Mouse (Mus musculus) lung, embryonic 14.5 days (tissue): ENCODE results near the gene Ddx27. TPM values are rescaled to one million over a fixed set of nuclear protein-coding genes. Genes with fewer than 3 reads are reported as not detected.
A peak's percentile ranks its signal among the peaks of the same experiment; 100 is the strongest.

Source experiments
- ATAC-seq: fragments of 200-750 bp; cut with Nextera tagmentation; 2 replicates; pipeline ENCODE4 v1.8.0; 2017; ENCODE audit warnings: mild to moderate bottlenecking, moderate TSS enrichment, moderate library complexity; ENCODE audit not compliant: insufficient read depth
- DNase-seq: peaks from one replicate; pipeline ENCODE4 v3.0.0-alpha.2; 2015
- H3K27ac ChIP-seq: fragments of 300-500 bp; sonication (generic); 2 replicates; pipeline ENCODE4 v1.5.1; 2014; ENCODE audit warnings: low read depth, mild to moderate bottlenecking, moderate library complexity
- H3K27me3 ChIP-seq: fragments of 300-500 bp; sonication (generic); 2 replicates; pipeline ENCODE4 v1.6.1; 2014; ENCODE audit warnings: low read length, control low read depth; ENCODE audit not compliant: insufficient read depth
- H3K36me3 ChIP-seq: fragments of 300-500 bp; sonication (generic); 2 replicates; pipeline ENCODE4 v1.6.1; 2014; ENCODE audit warnings: control low read depth; ENCODE audit not compliant: insufficient read depth
- H3K4me1 ChIP-seq: fragments of 300-500 bp; sonication (generic); 2 replicates; pipeline ENCODE4 v1.6.1; 2014; ENCODE audit warnings: antibody characterized with exemption, control low read depth; ENCODE audit not compliant: insufficient read depth
- H3K4me2 ChIP-seq: fragments of 300-500 bp; sonication (generic); 2 replicates; pipeline ENCODE4 v1.6.1; 2014; ENCODE audit warnings: mild to moderate bottlenecking
- H3K4me3 ChIP-seq: fragments of 300-500 bp; sonication (generic); 2 replicates; pipeline ENCODE4 v1.5.1; 2014; ENCODE audit warnings: low read depth, low read length
- H3K9ac ChIP-seq: fragments of 300-500 bp; sonication (generic); 2 replicates; pipeline ENCODE4 v1.6.1; 2014
- H3K9me3 ChIP-seq: fragments of 300-500 bp; sonication (generic); 2 replicates; pipeline ENCODE4 v1.6.1; 2016; ENCODE audit warnings: low read depth, low read length, control low read depth
- CTCF ChIP-seq: IDR thresholded peaks from 2 replicates; pipeline ENCODE4 v1.5.1; 2016; ENCODE audit warnings: antibody characterized with exemption, low read depth
- WGBS: fragments of 180-500 bp; shearing (Covaris S2); extraction: QIAGEN DNeasy Blood & Tissue Kit; methylation state at CpG from one replicate; pipeline ENCODE4 v1.1.7; 2014; 5-methylcytosine and 5-hydroxymethylcytosine counted together
- polyA plus RNA-seq: library from polyadenylated mRNA; unstranded; fragments of >200 nt; fragmentation: Nextera tagmentation; extraction: Ambion mirVana; gene quantifications from 2 replicates; pipeline ENCODE4 v1.2.1, GENCODE M21; 2014

Ddx27 gene
- polyA plus RNA-seq, 1 experiment from 2014 or later: 52.6 TPM

DNA sequence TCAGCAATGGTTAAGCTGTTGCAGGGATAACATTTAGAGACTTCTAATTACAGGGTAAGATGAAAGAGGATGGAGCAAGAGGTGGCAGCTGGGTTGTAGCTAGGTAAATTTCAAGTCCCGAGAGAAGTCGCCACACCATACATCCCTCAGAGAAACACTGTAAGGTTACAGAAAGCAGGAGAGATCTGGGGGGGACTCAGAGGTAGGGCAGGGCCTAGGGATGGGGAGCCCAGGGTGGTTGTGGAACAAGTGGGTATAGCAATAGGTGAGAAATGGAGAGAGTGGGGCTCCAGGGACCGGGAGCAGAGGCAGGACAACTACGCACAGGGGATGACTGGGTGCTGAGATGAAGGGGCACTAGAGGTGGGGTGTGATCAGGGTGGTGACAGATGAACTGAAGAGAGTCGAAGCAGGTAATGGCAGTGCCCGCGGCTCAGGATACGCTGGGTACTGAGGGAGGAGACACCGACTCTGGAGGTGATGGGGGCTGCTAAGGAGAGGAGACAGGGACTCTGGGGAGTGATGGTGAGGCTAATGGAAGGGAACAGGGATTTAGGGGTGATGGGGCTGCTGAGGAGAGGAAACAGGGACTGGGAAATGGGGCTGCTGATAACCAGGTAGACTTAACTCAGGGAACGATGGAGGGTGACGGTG, 46.5 kb downstream of the Ddx27 start:
- ATAC-seq (no peak), DNase-seq (no peak)
- no peak overlapping the region for H3K27ac ChIP-seq

DNA sequence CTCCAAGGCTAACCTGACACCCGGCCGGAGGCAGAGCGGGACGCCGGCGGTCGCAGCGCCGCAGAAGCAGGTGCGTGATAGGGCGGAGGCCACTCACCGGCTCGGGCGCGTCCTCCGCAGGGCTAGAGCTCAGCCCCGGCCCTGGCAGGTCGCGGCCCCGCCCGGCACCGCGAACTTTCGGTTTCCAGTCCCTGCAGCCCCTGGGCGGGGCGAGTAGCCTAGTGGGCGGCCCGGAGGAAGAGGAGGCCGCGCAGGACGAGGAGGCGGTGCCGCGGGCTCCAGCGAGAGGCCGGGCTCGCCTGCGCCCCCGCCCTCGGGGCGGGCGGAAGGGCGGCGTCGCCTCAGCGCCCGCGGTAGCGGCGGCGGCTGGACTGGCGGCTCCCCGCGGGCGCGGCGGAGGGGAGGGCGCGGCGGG, 47.5 kb downstream of the Ddx27 start:
- no peaks in the 10 kb centered on the region for H3K27me3 ChIP-seq
- H3K36me3 ChIP-seq: peaks cover 37% of the 10 kb centered on the region
- peak overlapping the region; percentile 84 for H3K4me3 ChIP-seq
- H3K4me2 ChIP-seq: peak overlapping the region; percentile 83
- H3K9me3 ChIP-seq: no peaks in the 10 kb centered on the region
- H3K4me1 ChIP-seq: 0 out of 2 replicates have a peak, but pooled peaks cover 4% of the 10 kb centered on the region
- DNase-seq (peak; percentile 97), ATAC-seq (peak; percentile 92)
- under 1% methylated on average over 52 of the region's 60 CpGs for WGBS
- no peak for TF ChIP-seq CTCF
- H3K27ac ChIP-seq: peak overlapping the region; percentile 96
- H3K9ac ChIP-seq: peak overlapping the region; percentile 96

More for the DNA sequence above, 46.5 kb downstream of the Ddx27 start:
- WGBS: 18% methylated on average over 11 of the region's 11 CpGs
- H3K27me3 ChIP-seq: no peaks in the 10 kb centered on the region
- H3K4me1 ChIP-seq: 0 out of 2 replicates have a peak, but pooled peaks cover 4% of the 10 kb centered on the region
- H3K36me3 ChIP-seq: peaks cover 44% of the 10 kb centered on the region
- H3K4me2 ChIP-seq: peak overlapping the region; percentile 83
- no peaks in the 10 kb centered on the region for H3K9me3 ChIP-seq
- peak overlapping the region; percentile 84 for H3K4me3 ChIP-seq
- TF ChIP-seq CTCF: no peak
- H3K9ac ChIP-seq: peak overlapping the region; percentile 96

DNA sequence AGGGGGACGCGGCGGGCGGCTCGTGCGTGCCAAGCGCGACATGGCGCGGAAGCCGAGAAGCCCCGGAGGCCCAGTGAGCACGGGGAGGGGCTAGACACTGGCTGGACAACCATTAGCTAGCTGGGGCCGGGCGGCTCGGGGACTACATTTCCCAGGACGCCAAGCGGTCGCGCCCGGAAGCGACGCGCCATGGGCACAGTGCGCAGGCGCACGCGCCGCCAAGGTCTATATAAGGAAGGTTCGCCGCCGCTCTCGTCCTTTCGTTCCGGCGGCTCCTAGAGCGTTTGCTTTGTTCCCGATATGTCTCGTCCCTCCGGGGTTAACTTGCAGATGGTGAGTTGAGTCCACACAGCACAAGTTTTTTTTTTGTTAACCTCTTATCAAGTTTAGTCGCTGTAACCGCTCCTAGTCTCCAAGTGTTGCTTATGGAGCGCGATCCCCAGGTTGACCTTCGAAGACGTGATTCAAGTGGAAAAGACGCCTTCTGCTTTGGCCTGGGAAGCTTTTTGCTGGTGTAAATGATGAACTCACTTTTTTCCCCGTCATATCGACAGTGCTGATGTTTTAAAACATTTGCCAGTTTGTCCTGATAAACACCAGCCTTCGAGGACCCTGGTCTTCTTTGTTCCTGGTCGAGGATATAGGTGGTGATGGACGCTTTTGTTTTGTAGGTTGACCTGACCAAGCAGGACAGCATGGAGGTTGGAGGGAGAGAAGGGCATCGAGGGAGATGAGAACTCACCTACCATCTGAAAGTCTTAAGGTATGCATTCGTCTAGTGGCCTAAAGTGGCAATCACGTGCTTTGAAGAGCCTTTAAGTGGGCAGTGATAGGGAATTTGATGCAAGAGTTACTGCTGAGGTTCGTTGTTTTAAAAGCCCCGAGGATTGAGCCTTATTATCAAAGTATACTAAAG, 48.2 kb downstream of the Ddx27 start, which contains the start of gene Znfx1:
TSS of gene Znfx1 (minus strand) at position 51 of the 916 bp plus-strand sequence.
- peak within 1 kb of the TSS; percentile 96 for H3K27ac ChIP-seq
- no peaks in the 10 kb centered on the region for H3K9me3 ChIP-seq
- peak; percentile 98 for DNase-seq
- peak within 1 kb of the TSS; percentile 84 for H3K4me3 ChIP-seq
- H3K4me2 ChIP-seq: peak within 1 kb of the TSS; percentile 83
- no peaks in the 10 kb centered on the region for H3K27me3 ChIP-seq
- TF ChIP-seq CTCF: peak; percentile 62
- H3K4me1 ChIP-seq: 0 out of 2 replicates have a peak, but pooled peaks cover 4% of the 10 kb centered on the region
- WGBS: 1% methylated on average over 57 of the region's 57 CpGs
- ATAC-seq: peak; percentile 92
- H3K9ac ChIP-seq: peak within 1 kb of the TSS; percentile 96
- peaks cover 34% of the 10 kb centered on the region for H3K36me3 ChIP-seq

DNA sequence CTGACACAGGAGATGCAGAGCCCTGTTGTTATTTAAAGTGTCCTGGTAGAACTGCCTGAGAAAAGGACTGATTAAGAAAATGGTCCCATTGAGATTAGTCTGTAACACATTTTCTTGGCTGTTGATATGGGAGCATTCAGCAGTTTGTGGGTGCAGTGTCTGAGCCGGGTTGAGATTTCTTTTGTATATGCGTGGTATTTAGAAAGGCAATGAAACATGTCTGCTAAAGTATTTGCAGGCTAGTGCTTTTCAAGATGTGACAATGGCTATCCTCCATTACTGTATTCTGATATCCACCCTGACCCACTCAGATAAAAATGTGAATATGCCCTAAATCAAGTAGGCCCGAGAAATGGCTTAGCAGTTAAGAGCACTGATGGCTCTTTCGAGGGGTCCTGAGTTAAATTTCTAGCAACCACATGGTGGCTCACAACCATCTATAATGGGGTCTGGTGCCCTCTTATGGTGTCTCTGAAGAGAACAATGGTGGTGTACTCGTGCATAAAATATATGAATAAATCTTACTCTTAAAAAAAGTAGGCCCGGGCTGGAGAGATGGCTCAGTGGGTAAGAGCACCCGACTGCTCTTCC, 49.0 kb downstream of the Ddx27 start:
- Histone ChIP-seq H3K27me3 (no peaks in the 10 kb centered on the region), H3K4me1 (0 out of 2 replicates have a peak, but pooled peaks cover 4% of the 10 kb centered on the region), H3K27ac (peak overlapping the region; percentile 96), H3K4me2 (peak overlapping the region; percentile 83), H3K4me3 (peak overlapping the region; percentile 84), H3K36me3 (peaks cover 33% of the 10 kb centered on the region), H3K9ac (peak overlapping the region; percentile 96), H3K9me3 (no peaks in the 10 kb centered on the region)
- ATAC-seq: no peak
- peak; percentile 55 for DNase-seq
- TF ChIP-seq CTCF: 0 out of 2 replicates have a peak, but pooled peaks have one; percentile 25
- whole genome bisulfite sequencing: 1% methylated on average over 7 of the region's 7 CpGs

DNA sequence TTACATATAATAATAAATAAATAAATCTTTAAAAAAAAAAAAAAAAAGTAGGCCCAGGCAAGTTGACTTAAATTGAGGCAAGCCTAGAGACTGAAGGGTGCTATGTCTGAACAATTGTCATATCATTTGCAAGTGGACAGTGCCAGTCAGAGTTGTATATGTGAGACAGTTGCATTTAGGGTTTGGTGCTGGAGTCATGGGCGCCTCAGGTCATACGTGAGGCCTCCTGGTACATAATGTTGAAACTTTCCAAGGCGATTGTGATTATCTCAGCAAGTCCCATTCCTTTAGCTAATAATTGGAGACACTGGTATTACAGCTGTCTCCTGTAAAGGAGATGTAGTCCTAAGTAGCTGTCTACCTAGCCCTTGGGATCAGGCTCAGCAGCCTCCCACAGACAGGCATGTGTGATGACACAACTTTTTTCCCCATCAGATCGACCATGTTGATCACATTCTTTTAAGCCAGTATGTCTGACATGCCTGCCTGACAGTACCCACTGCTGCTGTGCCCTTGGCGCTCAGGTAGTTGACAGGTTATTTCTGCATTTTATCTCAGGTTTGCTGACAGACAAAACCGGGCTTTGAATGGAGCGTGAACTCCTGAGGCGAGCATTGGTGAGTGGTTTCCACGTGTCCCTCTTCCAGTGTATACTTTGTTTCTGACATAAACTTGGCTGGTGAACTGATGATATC, 49.8 kb downstream of the Ddx27 start:
- TF ChIP-seq CTCF: no peak
- WGBS: 18% methylated on average over 9 of the region's 9 CpGs
- no peaks in the 10 kb centered on the region for H3K27me3 ChIP-seq

DNA sequence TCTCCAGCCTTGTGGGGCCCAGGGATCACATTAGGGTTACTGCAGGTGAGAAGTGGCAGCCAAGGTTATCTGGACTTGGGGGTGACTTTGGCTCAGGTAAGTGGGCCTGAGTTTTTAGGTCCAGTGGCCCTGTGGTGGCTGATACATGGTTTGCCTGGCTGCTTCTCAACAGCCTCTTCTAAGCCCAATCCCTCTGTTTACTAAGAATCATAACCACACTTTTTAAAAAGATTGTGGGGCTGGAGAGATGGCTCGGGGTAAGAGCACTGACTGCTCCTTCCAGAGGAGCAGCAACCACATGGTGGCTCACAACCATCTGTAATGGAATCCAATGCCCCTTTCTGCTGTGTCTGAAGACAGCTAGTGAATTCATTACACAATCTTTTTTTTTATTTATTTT, 51.0 kb downstream of the Ddx27 start:
- DNase-seq (no peak), ATAC-seq (no peak)
- Histone ChIP-seq H3K27me3 (no peaks in the 10 kb centered on the region), H3K4me1 (0 out of 2 replicates have a peak, but pooled peaks cover 4% of the 10 kb centered on the region), H3K36me3 (peaks cover 33% of the 10 kb centered on the region), H3K27ac (peak overlapping the region; percentile 96; the same call in 1 of the 2 replicates), H3K4me2 (no peak overlapping the region; the same call in 1 of the 2 replicates), H3K9me3 (no peaks in the 10 kb centered on the region), H3K9ac (no peak overlapping the region), H3K4me3 (peak overlapping the region; percentile 84; the same call in 1 of the 2 replicates)
- 31% methylated on average over 1 of the region's 1 CpGs for WGBS
- no peak for TF ChIP-seq CTCF

More for the DNA sequence above, 49.8 kb downstream of the Ddx27 start:
- 0 out of 2 replicates have a peak, but pooled peaks cover 4% of the 10 kb centered on the region for H3K4me1 ChIP-seq
- peak overlapping the region; percentile 83 for H3K4me2 ChIP-seq
- DNase-seq (peak; percentile 26), ATAC-seq (no peak)
- H3K36me3 ChIP-seq: peaks cover 33% of the 10 kb centered on the region
- peak overlapping the region; percentile 84 for H3K4me3 ChIP-seq
- H3K9ac ChIP-seq: peak overlapping the region; percentile 96
- H3K27ac ChIP-seq: peak overlapping the region; percentile 96
- H3K9me3 ChIP-seq: no peaks in the 10 kb centered on the region
